8 mouse cellular contexts compared by ENCODE assay signal in the genomic region with DNA sequence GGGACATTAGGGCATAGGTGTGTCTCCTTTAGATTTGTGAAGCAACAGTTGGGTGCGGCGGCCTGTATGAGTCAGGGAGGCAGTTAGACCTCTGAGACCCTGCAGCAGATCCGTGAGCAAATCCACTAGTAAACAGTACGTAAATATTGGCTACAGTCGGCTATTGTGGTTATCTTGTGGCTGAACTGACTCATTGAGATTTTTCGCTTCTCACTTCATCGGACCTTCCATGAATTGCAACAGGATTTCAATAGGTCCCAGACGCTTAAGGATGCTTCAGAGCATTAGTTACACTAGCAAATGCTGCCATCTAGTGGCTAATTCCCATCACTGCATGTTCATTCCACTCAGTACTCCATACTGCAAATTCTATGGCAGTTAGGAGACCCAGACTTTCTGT.
DNase-seq lines count a peak whose midpoint lies in the region; ATAC-seq lines count a peak whose summit lies in the region.

No protein-coding gene starts in this region.

- H3K27me3 ChIP-seq in forebrain, embryonic 13.5 days, result no peaks in the 10 kb centered on the region
- no peaks in the 10 kb centered on the region for H3K27me3 ChIP-seq in hindbrain, embryonic 11.5 days (ENCODE audit: control insufficient read depth, insufficient read depth, low read length)
- H3K27me3 ChIP-seq in lung, embryonic 16.5 days (ENCODE audit: control insufficient read depth, insufficient read depth, low read depth, low read length), result no peaks in the 10 kb centered on the region

- H3K4me2 ChIP-seq in forebrain, embryonic 13.5 days, result no peak overlapping the region
- H3K4me2 ChIP-seq in hindbrain, embryonic 11.5 days (replicated peaks; ENCODE audit: low read depth, low read length), result no peak overlapping the region
- no peak overlapping the region for H3K4me2 ChIP-seq in lung, embryonic 16.5 days (ENCODE audit: low read depth, low read length)

- no peaks in the 10 kb centered on the region for H3K9me3 ChIP-seq in forebrain, embryonic 13.5 days (replicated peaks)
- no peaks in the 10 kb centered on the region for H3K9me3 ChIP-seq in hindbrain, embryonic 11.5 days (ENCODE audit: control insufficient read depth, low read length)
- no peaks in the 10 kb centered on the region for H3K9me3 ChIP-seq in lung, embryonic 16.5 days (ENCODE audit: control insufficient read depth, low read length)

- no peaks in the 10 kb centered on the region for H3K4me1 ChIP-seq in forebrain, embryonic 13.5 days
- H3K4me1 ChIP-seq in hindbrain, embryonic 11.5 days (replicated peaks; ENCODE audit: control insufficient read depth, insufficient read depth, low read length), result no peaks in the 10 kb centered on the region
- no peaks in the 10 kb centered on the region for H3K4me1 ChIP-seq in lung, embryonic 16.5 days (replicated peaks; ENCODE audit: control insufficient read depth, insufficient read depth, low read length)

- H3K4me3 ChIP-seq in forebrain, embryonic 13.5 days, result no peak overlapping the region
- no peak overlapping the region for H3K4me3 ChIP-seq in hindbrain, embryonic 11.5 days (ENCODE audit: low read depth, low read length)
- no peak overlapping the region for H3K4me3 ChIP-seq in lung, embryonic 16.5 days (ENCODE audit: low read length)

- peak; percentile 81 for ATAC-seq in cerebellum, adult (ENCODE audit: insufficient number of reproducible peaks, low FRiP score, low TSS enrichment)
- peak; percentile 96 for ATAC-seq in forebrain, embryonic 13.5 days
- ATAC-seq in hindbrain, embryonic 11.5 days (ENCODE audit: low FRiP score), result peak; percentile 89
- peak; percentile 92 for ATAC-seq in lung, embryonic 16.5 days (ENCODE audit: low read depth)
- no peak for ATAC-seq in erythroblast, adult 5-6 weeks (replicated peaks; ENCODE audit: low FRiP score, poor library complexity, severe bottlenecking)

- WGBS in forebrain, embryonic 13.5 days, result 32% methylated on average over 8 of the region's 8 CpGs
- WGBS in hindbrain, embryonic 11.5 days, result 47% methylated on average over 8 of the region's 8 CpGs
- 28% methylated on average over 8 of the region's 8 CpGs for WGBS in lung, embryonic 16.5 days

- no peak overlapping the region for H3K27ac ChIP-seq in forebrain, embryonic 13.5 days
- H3K27ac ChIP-seq in hindbrain, embryonic 11.5 days (ENCODE audit: low read depth, low read length), result no peak overlapping the region
- H3K27ac ChIP-seq in lung, embryonic 16.5 days (ENCODE audit: low read length), result no peak overlapping the region

- no peak overlapping the region for H3K9ac ChIP-seq in forebrain, embryonic 13.5 days
- no peak overlapping the region for H3K9ac ChIP-seq in hindbrain, embryonic 11.5 days (ENCODE audit: low read depth, low read length)
- no peak overlapping the region for H3K9ac ChIP-seq in lung, embryonic 16.5 days (ENCODE audit: low read length)

- DNase-seq in MN1 (ENCODE audit: low spot score), result peak; percentile 78
- peak; percentile 84 for DNase-seq in hindbrain, embryonic 11.5 days (ENCODE audit: low spot score)
- peak; percentile 36 to 76 for DNase-seq in layer of hippocampus, adult 8-10 months (ENCODE audit: low spot score in 2 of 2)
- peak; percentile 6 for DNase-seq in ovary, postnatal 36 days (ENCODE audit: low spot score)

- H3K36me3 ChIP-seq in forebrain, embryonic 13.5 days (ENCODE audit: poor library complexity, severe bottlenecking), result no peaks in the 10 kb centered on the region
- H3K36me3 ChIP-seq in hindbrain, embryonic 11.5 days (ENCODE audit: control insufficient read depth, insufficient read depth, low read length), result no peaks in the 10 kb centered on the region
- no peaks in the 10 kb centered on the region for H3K36me3 ChIP-seq in lung, embryonic 16.5 days (ENCODE audit: control insufficient read depth, insufficient read depth, low read length)

Comparison
In these comparisons a context has a peak if more than half of its experiments do, and no peak if none do; other contexts are left out.
1. DNase-seq: peak in every context shown above with its lines; median percentile 84 in hindbrain, embryonic 11.5 days; 78 in MN1; 56 in layer of hippocampus, adult 8-10 months; 6 in ovary, postnatal 36 days.